ENCODE assay signal across 9 mouse cellular contexts in the genomic region with DNA sequence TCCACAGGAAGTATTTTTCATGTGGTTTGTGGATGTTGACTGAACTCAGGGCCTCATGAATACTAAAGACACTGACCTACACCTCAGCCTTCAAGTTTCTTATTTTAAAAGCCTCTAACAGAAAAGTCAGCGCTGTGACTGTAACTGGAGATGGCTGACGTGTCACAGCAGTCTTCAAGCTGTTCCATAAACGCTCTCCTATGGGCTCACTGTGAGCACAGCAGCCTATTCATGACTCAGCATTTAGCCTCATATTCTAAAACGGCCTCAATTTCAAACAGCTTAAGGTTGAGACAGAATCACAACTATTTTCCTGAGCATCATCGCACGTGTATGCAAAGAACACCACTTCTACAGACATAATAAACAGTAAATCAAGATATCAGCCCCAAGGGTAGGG. TPM values are rescaled to one million over a fixed set of nuclear protein-coding genes. Genes with fewer than 3 reads are reported as not detected.
DNase-seq lines count a peak whose midpoint lies in the region; ATAC-seq lines count a peak whose summit lies in the region.
"Had no signal": no experiment of that assay in that cellular context is flagged by ENCODE, and none has a peak within 500 bp of the region (broad histone marks: within the 10 kb centered on the region; RNA-seq: fewer than 3 reads in every experiment).

No protein-coding gene starts in this region.

- DNase-seq in kidney, postnatal 36 days = no peak
- DNase-seq in c-Kit-negative CD71-positive TER-119-positive erythroid progenitor cells, embryonic 14.5 days (ENCODE audit: low read depth, low spot score) = peak; percentile 50
- DNase-seq in right cerebral cortex, postnatal 25 days = no peak
- no peak for DNase-seq in right cerebral cortex, postnatal 4 days
- DNase-seq: adrenal gland, adult 8-10 months; right cerebral cortex, adult 18-20 months had no signal

- H3K4me2 ChIP-seq in kidney, embryonic 14.5 days (replicated peaks; ENCODE audit: low read depth, low read length) = no peak overlapping the region
- H3K4me2 ChIP-seq in liver, embryonic 12.5 days = peak overlapping the region; percentile 50

- no peaks in the 10 kb centered on the region for H3K4me1 ChIP-seq in kidney, embryonic 14.5 days (ENCODE audit: control insufficient read depth, insufficient read depth, low read length)
- H3K4me1 ChIP-seq in liver, embryonic 12.5 days = peaks cover 62% of the 10 kb centered on the region

- ATAC-seq in kidney, embryonic 14.5 days (ENCODE audit: low FRiP score, low TSS enrichment) = peak; percentile 67; the same call in 1 of the 2 replicates
- ATAC-seq in CD4-positive, CD25-positive, alpha-beta regulatory T cell, adult 4 months = peak; percentile 71
- peak; percentile 89 for ATAC-seq in liver, embryonic 12.5 days

- 36% methylated on average over 6 of the region's 6 CpGs for WGBS in kidney, embryonic 14.5 days
- WGBS in liver, embryonic 12.5 days (ENCODE audit: insufficient replicate concordance) = 49% methylated on average over 6 of the region's 6 CpGs

- H3K4me3 ChIP-seq in kidney, embryonic 14.5 days (ENCODE audit: low read length) = no peak overlapping the region
- H3K4me3 ChIP-seq in liver, embryonic 12.5 days = peak overlapping the region; percentile 6; the same call in 1 of the 2 replicates

- H3K27ac ChIP-seq in kidney, embryonic 14.5 days (ENCODE audit: low read depth, low read length) = no peak overlapping the region
- H3K27ac ChIP-seq in liver, embryonic 12.5 days = peak overlapping the region; percentile 80

- H3K9ac ChIP-seq in kidney, embryonic 14.5 days (ENCODE audit: low read depth, low read length) = no peak overlapping the region
- peak overlapping the region; percentile 58; the same call in 1 of the 2 replicates for H3K9ac ChIP-seq in liver, embryonic 12.5 days

- no peaks in the 10 kb centered on the region; the same call in 1 of the 2 replicates for H3K9me3 ChIP-seq in kidney, embryonic 14.5 days (ENCODE audit: control insufficient read depth, low read length)
- H3K9me3 ChIP-seq in liver, embryonic 12.5 days (replicated peaks) = no peaks in the 10 kb centered on the region

- no peaks in the 10 kb centered on the region for H3K27me3 ChIP-seq in kidney, embryonic 14.5 days (ENCODE audit: control insufficient read depth, insufficient read depth, low read length)
- no peaks in the 10 kb centered on the region for H3K27me3 ChIP-seq in liver, embryonic 12.5 days (replicated peaks)

- peaks cover 3% of the 10 kb centered on the region; the same call in 1 of the 2 replicates for H3K36me3 ChIP-seq in kidney, embryonic 14.5 days (ENCODE audit: control insufficient read depth, insufficient read depth, low read length)
- H3K36me3 ChIP-seq in liver, embryonic 12.5 days = peaks cover 93% of the 10 kb centered on the region

RNA-seq across cellular contexts. Expression of a gene that starts 11.8 kb away (rescaled TPM):
- polyA plus RNA-seq in kidney, embryonic 14.5 days (2014; fragmentation: Nextera tagmentation; extraction: Ambion mirVana) = 15.4 and 22.5 TPM in 2 replicates
- 10 to 100 TPM; 15.2 to 16.1 TPM for polyA plus RNA-seq in CD4-positive, CD25-positive, alpha-beta regulatory T cell, adult 4 months (2017; shearing (Covaris generic))
- polyA plus RNA-seq in liver, embryonic 12.5 days (2016; fragmentation: Nextera tagmentation; extraction: Ambion mirVana) = 41.7 and 42.4 TPM in 2 replicates
